Mouse (Mus musculus): ENCODE results near the gene Pou3f3. TPM values are rescaled to one million over a fixed set of nuclear protein-coding genes. Genes with fewer than 3 reads are reported as not detected.

Gene Pou3f3
- polyA plus RNA-seq, 1 experiment from 2014 or later: not detected

- Histone ChIP-seq H3K4me1 (ENCODE audit: control insufficient read depth in 2 of 2, insufficient read depth in 2 of 2, low read length in 2 of 2) (peaks cover 7 to 35% of the 10 kb centered on the region in 2 experiments; a peak in 3 of 4 replicates), H3K27ac (replicated peaks in 1 of 2; ENCODE audit: control insufficient read depth in 1 of 2, insufficient read depth in 1 of 2, low read depth in 2 of 2, low read length in 2 of 2) (no peak overlapping the region)
- no peak for ATAC-seq (ENCODE audit: insufficient number of reproducible peaks, insufficient read depth, low FRiP score, low read depth)
Measured at GRCm38 (mm10) chr1:42694665-42695577, 647 bp upstream of the Pou3f3 start.

GRCm38 (mm10) chr1:42696371-42697031 is 933 bp downstream of the Pou3f3 start:
- no peak overlapping the region for H3K27ac ChIP-seq (replicated peaks in 1 of 2; ENCODE audit: control insufficient read depth in 1 of 2, insufficient read depth in 1 of 2, low read depth in 2 of 2, low read length in 2 of 2)

More at GRCm38 (mm10) chr1:42694665-42695577, 647 bp upstream of the Pou3f3 start:
- H3K4me3 ChIP-seq (ENCODE audit: control insufficient read depth in 1 of 2, insufficient read depth in 1 of 2, low read depth in 1 of 2, low read length in 2 of 2): peak overlapping the region; percentile 44 to 51
- peak overlapping the region; percentile 77 for H3K4me2 ChIP-seq (ENCODE audit: low read length)
- under 1% methylated on average over 53 of the region's 60 CpGs for WGBS
- peaks cover 89% of the 10 kb centered on the region for H3K27me3 ChIP-seq (ENCODE audit: control insufficient read depth, insufficient read depth, low read length)
- H3K36me3 ChIP-seq (ENCODE audit: control insufficient read depth, insufficient read depth, low read length): no peaks in the 10 kb centered on the region
- peak overlapping the region; percentile 25; the same call in 1 of the 2 replicates for H3K9ac ChIP-seq (ENCODE audit: low read length)
- no peaks in the 10 kb centered on the region for H3K9me3 ChIP-seq (ENCODE audit: control insufficient read depth, low read length)

GRCm38 (mm10) chr1:42697321-42697755 is 1.8 kb downstream of the Pou3f3 start:
- Histone ChIP-seq H3K27me3 (ENCODE audit: control insufficient read depth, insufficient read depth, low read length) (peaks cover 89% of the 10 kb centered on the region), H3K9me3 (ENCODE audit: control insufficient read depth, low read length) (no peaks in the 10 kb centered on the region), H3K4me2 (ENCODE audit: low read length) (peak overlapping the region; percentile 77), H3K4me3 (ENCODE audit: control insufficient read depth in 1 of 2, insufficient read depth in 1 of 2, low read depth in 1 of 2, low read length in 2 of 2) (peak overlapping the region; percentile 32 to 51), H3K4me1 (ENCODE audit: control insufficient read depth in 2 of 2, insufficient read depth in 2 of 2, low read length in 2 of 2) (peaks cover 7 to 35% of the 10 kb centered on the region in 2 experiments; a peak in 3 of 4 replicates), H3K9ac (ENCODE audit: low read length) (no peak overlapping the region), H3K36me3 (ENCODE audit: control insufficient read depth, insufficient read depth, low read length) (no peaks in the 10 kb centered on the region), H3K27ac (replicated peaks in 1 of 2; ENCODE audit: control insufficient read depth in 1 of 2, insufficient read depth in 1 of 2, low read depth in 2 of 2, low read length in 2 of 2) (no peak overlapping the region)
- ATAC-seq (ENCODE audit: insufficient number of reproducible peaks, insufficient read depth, low FRiP score, low read depth): no peak
- 1% methylated on average over 36 of the region's 58 CpGs for WGBS

More at GRCm38 (mm10) chr1:42696371-42697031, 933 bp downstream of the Pou3f3 start:
- peak overlapping the region; percentile 38 to 51 for H3K4me3 ChIP-seq (ENCODE audit: control insufficient read depth in 1 of 2, insufficient read depth in 1 of 2, low read depth in 1 of 2, low read length in 2 of 2)
- peak overlapping the region; percentile 77 for H3K4me2 ChIP-seq (ENCODE audit: low read length)
- H3K9ac ChIP-seq (ENCODE audit: low read length): peak overlapping the region; percentile 46; the same call in 1 of the 2 replicates
- peaks cover 7 to 35% of the 10 kb centered on the region in 2 experiments; a peak in 3 of 4 replicates for H3K4me1 ChIP-seq (ENCODE audit: control insufficient read depth in 2 of 2, insufficient read depth in 2 of 2, low read length in 2 of 2)
- no peak for ATAC-seq (ENCODE audit: insufficient number of reproducible peaks, insufficient read depth, low FRiP score, low read depth)
- no peaks in the 10 kb centered on the region for H3K36me3 ChIP-seq (ENCODE audit: control insufficient read depth, insufficient read depth, low read length)
- H3K9me3 ChIP-seq (ENCODE audit: control insufficient read depth, low read length): no peaks in the 10 kb centered on the region
- peaks cover 89% of the 10 kb centered on the region for H3K27me3 ChIP-seq (ENCODE audit: control insufficient read depth, insufficient read depth, low read length)
- WGBS: under 1% methylated on average over 37 of the region's 62 CpGs

- H3K9ac ChIP-seq (ENCODE audit: low read length): no peak overlapping the region
- under 1% methylated on average over 72 of the region's 80 CpGs for WGBS
- no peak for ATAC-seq (ENCODE audit: insufficient number of reproducible peaks, insufficient read depth, low FRiP score, low read depth)
- peak overlapping the region; percentile 77 for H3K4me2 ChIP-seq (ENCODE audit: low read length)
- H3K4me1 ChIP-seq (ENCODE audit: control insufficient read depth in 2 of 2, insufficient read depth in 2 of 2, low read length in 2 of 2): peaks cover 7 to 35% of the 10 kb centered on the region in 2 experiments; a peak in 3 of 4 replicates
- H3K27me3 ChIP-seq (ENCODE audit: control insufficient read depth, insufficient read depth, low read length): peaks cover 87% of the 10 kb centered on the region
- no peaks in the 10 kb centered on the region for H3K36me3 ChIP-seq (ENCODE audit: control insufficient read depth, insufficient read depth, low read length)
- no peaks in the 10 kb centered on the region for H3K9me3 ChIP-seq (ENCODE audit: control insufficient read depth, low read length)
- H3K27ac ChIP-seq (replicated peaks in 1 of 2; ENCODE audit: control insufficient read depth in 1 of 2, insufficient read depth in 1 of 2, low read depth in 2 of 2, low read length in 2 of 2): no peak overlapping the region
- H3K4me3 ChIP-seq (ENCODE audit: control insufficient read depth in 1 of 2, insufficient read depth in 1 of 2, low read depth in 1 of 2, low read length in 2 of 2): peak overlapping the region in 1 of 2 experiments; percentile 51; a peak in 3 of 4 replicates
Measured at GRCm38 (mm10) chr1:42697756-42698583, 2.4 kb downstream of the Pou3f3 start.

GRCm38 (mm10) chr1:42698584-42699333 is 3.2 kb downstream of the Pou3f3 start:
- Histone ChIP-seq H3K27me3 (ENCODE audit: control insufficient read depth, insufficient read depth, low read length) (peaks cover 87% of the 10 kb centered on the region), H3K4me2 (ENCODE audit: low read length) (peak overlapping the region; percentile 77), H3K36me3 (ENCODE audit: control insufficient read depth, insufficient read depth, low read length) (no peaks in the 10 kb centered on the region), H3K9me3 (ENCODE audit: control insufficient read depth, low read length) (no peaks in the 10 kb centered on the region), H3K4me1 (ENCODE audit: control insufficient read depth in 2 of 2, insufficient read depth in 2 of 2, low read length in 2 of 2) (peaks cover 7 to 35% of the 10 kb centered on the region in 2 experiments; a peak in 3 of 4 replicates), H3K4me3 (ENCODE audit: control insufficient read depth in 1 of 2, insufficient read depth in 1 of 2, low read depth in 1 of 2, low read length in 2 of 2) (peak overlapping the region in 1 of 2 experiments; percentile 51; a peak in 2 of 4 replicates), H3K9ac (ENCODE audit: low read length) (no peak overlapping the region), H3K27ac (replicated peaks in 1 of 2; ENCODE audit: control insufficient read depth in 1 of 2, insufficient read depth in 1 of 2, low read depth in 2 of 2, low read length in 2 of 2) (no peak overlapping the region)
- no peak for ATAC-seq (ENCODE audit: insufficient number of reproducible peaks, insufficient read depth, low FRiP score, low read depth)
- WGBS: 1% methylated on average over 54 of the region's 57 CpGs

- no peaks in the 10 kb centered on the region for H3K36me3 ChIP-seq (ENCODE audit: control insufficient read depth, insufficient read depth, low read length)
- no peak overlapping the region for H3K4me2 ChIP-seq (ENCODE audit: low read length)
- H3K27me3 ChIP-seq (ENCODE audit: control insufficient read depth, insufficient read depth, low read length): peaks cover 90% of the 10 kb centered on the region
- WGBS: 2% methylated on average over 19 of the region's 19 CpGs
- no peaks in the 10 kb centered on the region for H3K9me3 ChIP-seq (ENCODE audit: control insufficient read depth, low read length)
- no peak overlapping the region for H3K27ac ChIP-seq (replicated peaks in 1 of 2; ENCODE audit: control insufficient read depth in 1 of 2, insufficient read depth in 1 of 2, low read depth in 2 of 2, low read length in 2 of 2)
- 0 out of 4 replicates have a peak overlapping the region, but pooled peaks of 1 of the 2 experiments have one; percentile 51 for H3K4me3 ChIP-seq (ENCODE audit: control insufficient read depth in 1 of 2, insufficient read depth in 1 of 2, low read depth in 1 of 2, low read length in 2 of 2)
- H3K9ac ChIP-seq (ENCODE audit: low read length): no peak overlapping the region
- no peak for ATAC-seq (ENCODE audit: insufficient number of reproducible peaks, insufficient read depth, low FRiP score, low read depth)
- peaks cover 6 to 32% of the 10 kb centered on the region in 2 experiments; a peak in 3 of 4 replicates for H3K4me1 ChIP-seq (ENCODE audit: control insufficient read depth in 2 of 2, insufficient read depth in 2 of 2, low read length in 2 of 2)
Measured at GRCm38 (mm10) chr1:42699471-42699871, 3.9 kb downstream of the Pou3f3 start.

Measured in heart, embryonic 14.5 days (tissue).